Mouse (Mus musculus) forebrain, embryonic 14.5 days (tissue): ENCODE measurements at regions not wholly inside any gene's neighbourhood (a gene's known extent, or its start where the extent isn't known, plus 50 kb on each side); places are given as distances from the start of the nearest gene placed in this dataset.

ENCODE experiments used
- ATAC-seq: fragments of 200-750 bp; cut with Nextera tagmentation; 2 replicates; pipeline ENCODE4 v1.8.0; 2017; ENCODE audit warnings: mild to moderate bottlenecking, moderate library complexity
- DNase-seq: peaks from one replicate; pipeline ENCODE4 v3.0.0-alpha.2; 2015; ENCODE audit warnings: low spot score
- H3K27ac ChIP-seq: fragments of 300-500 bp; sonication (generic); 2 replicates; pipeline ENCODE4 v1.5.1; 2014; ENCODE audit warnings: low read depth, mild to moderate bottlenecking, control low read depth, low read length, moderate library complexity
- H3K27me3 ChIP-seq: fragments of 300-500 bp; sonication (generic); replicated peaks from 2 replicates; pipeline ENCODE4 v1.6.1; 2014; ENCODE audit warnings: low read length, control low read depth, mixed read lengths; ENCODE audit not compliant: control insufficient read depth, insufficient read depth
- H3K36me3 ChIP-seq: fragments of 300-500 bp; sonication (generic); 2 replicates; pipeline ENCODE4 v1.6.1; 2014; ENCODE audit warnings: low read length, control low read depth; ENCODE audit not compliant: control insufficient read depth, insufficient read depth
- H3K4me1 ChIP-seq: fragments of 300-500 bp; sonication (generic); 2 replicates; pipeline ENCODE4 v1.6.1; 2014; ENCODE audit warnings: antibody characterized with exemption, low read length, control low read depth; ENCODE audit not compliant: control insufficient read depth, insufficient read depth
- H3K4me2 ChIP-seq: fragments of 300-500 bp; sonication (generic); 2 replicates; pipeline ENCODE4 v1.6.1; 2014; ENCODE audit warnings: mild to moderate bottlenecking, control low read depth, low read length
- H3K4me3 ChIP-seq: fragments of 300-500 bp; sonication (generic); 2 replicates; pipeline ENCODE4 v1.5.1; 2014; ENCODE audit warnings: low read depth, low read length, control low read depth
- H3K9ac ChIP-seq: fragments of 300-500 bp; sonication (generic); 2 replicates; pipeline ENCODE4 v1.6.1; 2014; ENCODE audit warnings: mild to moderate bottlenecking, low read length, control low read depth, moderate library complexity
- H3K9me3 ChIP-seq: fragments of 300-500 bp; sonication (generic); replicated peaks from 2 replicates; pipeline ENCODE4 v1.6.1; 2016; ENCODE audit warnings: low read length, control low read depth, mixed read lengths; ENCODE audit not compliant: control insufficient read depth
- WGBS: fragments of 180-500 bp; shearing (Covaris S2); extraction: QIAGEN DNeasy Blood & Tissue Kit; methylation state at CpG from one replicate; pipeline ENCODE4 v1.1.7; 2014; 5-methylcytosine and 5-hydroxymethylcytosine counted together

GRCm38 (mm10) chr9:23580155-23580554 lies 357.3 kb downstream of the Bmper start:
- Histone ChIP-seq H3K4me2 (no peak overlapping the region), H3K4me1 (peaks cover 13% of the 10 kb centered on the region), H3K27me3 (no peaks in the 10 kb centered on the region), H3K4me3 (no peak overlapping the region), H3K36me3 (no peaks in the 10 kb centered on the region), H3K9ac (no peak overlapping the region), H3K9me3 (no peaks in the 10 kb centered on the region), H3K27ac (peak overlapping the region; percentile 77)
- ATAC-seq (peak; percentile 82), DNase-seq (peak; percentile 94)
- 26% methylated on average over 6 of the region's 6 CpGs for WGBS

- DNase-seq = peak; percentile 97
- Histone ChIP-seq H3K4me2 (no peak overlapping the region), H3K36me3 (no peaks in the 10 kb centered on the region), H3K9me3 (no peaks in the 10 kb centered on the region), H3K27me3 (no peaks in the 10 kb centered on the region), H3K9ac (no peak overlapping the region), H3K4me3 (no peak overlapping the region), H3K27ac (peak overlapping the region; percentile 77), H3K4me1 (peaks cover 13% of the 10 kb centered on the region)
- 8% methylated on average over 6 of the region's 6 CpGs for WGBS
- peak; percentile 84 for ATAC-seq
Measured at GRCm38 (mm10) chr9:23581039-23581606, 358.2 kb downstream of the Bmper start.

- no peak for DNase-seq
- H3K4me3 ChIP-seq = no peak overlapping the region
- ATAC-seq = no peak
- H3K9me3 ChIP-seq = no peaks in the 10 kb centered on the region
- no peak overlapping the region for H3K9ac ChIP-seq
- peaks cover 13% of the 10 kb centered on the region for H3K4me1 ChIP-seq
- no peak overlapping the region for H3K27ac ChIP-seq
- H3K27me3 ChIP-seq = no peaks in the 10 kb centered on the region
- H3K4me2 ChIP-seq = no peak overlapping the region
- no peaks in the 10 kb centered on the region for H3K36me3 ChIP-seq
Measured at GRCm38 (mm10) chr9:23584561-23584960, 361.7 kb downstream of the Bmper start.

DNA sequence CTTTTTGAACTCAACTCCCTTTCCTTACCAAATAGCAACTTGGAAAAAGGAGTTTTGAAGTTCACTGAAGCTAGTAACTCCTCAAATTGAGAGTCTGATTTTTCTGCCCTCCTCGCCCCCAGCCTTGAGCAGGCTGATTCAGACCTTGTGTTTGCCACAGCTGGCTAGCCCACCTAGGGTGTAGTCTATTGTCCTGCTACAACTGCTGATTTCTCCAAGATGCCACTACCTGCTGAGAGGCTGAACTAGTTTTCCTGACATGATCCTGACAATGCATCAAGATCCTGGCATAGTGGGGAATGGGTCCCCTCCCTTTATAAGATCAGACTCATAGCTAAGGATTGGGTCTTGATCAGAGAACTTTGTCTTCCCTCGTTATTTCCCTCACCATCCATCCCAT lies 366.1 kb downstream of the Bmper start:
- no peaks in the 10 kb centered on the region for H3K4me1 ChIP-seq
- ATAC-seq (no peak), DNase-seq (no peak)
- H3K4me3 ChIP-seq = no peak overlapping the region
- no peaks in the 10 kb centered on the region for H3K27me3 ChIP-seq
- no peak overlapping the region for H3K4me2 ChIP-seq
- H3K36me3 ChIP-seq = no peaks in the 10 kb centered on the region
- no peak overlapping the region for H3K9ac ChIP-seq
- no peak overlapping the region for H3K27ac ChIP-seq
- no peaks in the 10 kb centered on the region for H3K9me3 ChIP-seq
- 23% methylated on average over 2 of the region's 2 CpGs for WGBS

GRCm38 (mm10) chr9:23591906-23592305 lies 369.0 kb downstream of the Bmper start:
- no peaks in the 10 kb centered on the region for H3K36me3 ChIP-seq
- no peak overlapping the region for H3K4me3 ChIP-seq
- DNase-seq = peak; percentile 51
- H3K9ac ChIP-seq = no peak overlapping the region
- no peaks in the 10 kb centered on the region for H3K9me3 ChIP-seq
- H3K4me1 ChIP-seq = no peaks in the 10 kb centered on the region
- H3K4me2 ChIP-seq = no peak overlapping the region
- no peak for ATAC-seq
- H3K27me3 ChIP-seq = no peaks in the 10 kb centered on the region
- no peak overlapping the region for H3K27ac ChIP-seq

GRCm38 (mm10) chr9:23600623-23601022 lies 377.7 kb downstream of the Bmper start:
- ATAC-seq = no peak
- H3K4me1 ChIP-seq = no peaks in the 10 kb centered on the region
- H3K9ac ChIP-seq = no peak overlapping the region
- no peaks in the 10 kb centered on the region for H3K27me3 ChIP-seq
- no peak for DNase-seq
- WGBS = 97% methylated on average over 2 of the region's 2 CpGs
- no peak overlapping the region for H3K4me3 ChIP-seq
- H3K27ac ChIP-seq = no peak overlapping the region
- H3K36me3 ChIP-seq = no peaks in the 10 kb centered on the region
- H3K9me3 ChIP-seq = no peaks in the 10 kb centered on the region
- H3K4me2 ChIP-seq = no peak overlapping the region
